Mouse (Mus musculus): ENCODE measurements around the gene Cct5. TPM values are rescaled to one million over a fixed set of nuclear protein-coding genes. Genes with fewer than 3 reads are reported as not detected.

Gene Cct5
- polyA plus RNA-seq, 1 experiment from 2014 or later: 454 TPM

DNA sequence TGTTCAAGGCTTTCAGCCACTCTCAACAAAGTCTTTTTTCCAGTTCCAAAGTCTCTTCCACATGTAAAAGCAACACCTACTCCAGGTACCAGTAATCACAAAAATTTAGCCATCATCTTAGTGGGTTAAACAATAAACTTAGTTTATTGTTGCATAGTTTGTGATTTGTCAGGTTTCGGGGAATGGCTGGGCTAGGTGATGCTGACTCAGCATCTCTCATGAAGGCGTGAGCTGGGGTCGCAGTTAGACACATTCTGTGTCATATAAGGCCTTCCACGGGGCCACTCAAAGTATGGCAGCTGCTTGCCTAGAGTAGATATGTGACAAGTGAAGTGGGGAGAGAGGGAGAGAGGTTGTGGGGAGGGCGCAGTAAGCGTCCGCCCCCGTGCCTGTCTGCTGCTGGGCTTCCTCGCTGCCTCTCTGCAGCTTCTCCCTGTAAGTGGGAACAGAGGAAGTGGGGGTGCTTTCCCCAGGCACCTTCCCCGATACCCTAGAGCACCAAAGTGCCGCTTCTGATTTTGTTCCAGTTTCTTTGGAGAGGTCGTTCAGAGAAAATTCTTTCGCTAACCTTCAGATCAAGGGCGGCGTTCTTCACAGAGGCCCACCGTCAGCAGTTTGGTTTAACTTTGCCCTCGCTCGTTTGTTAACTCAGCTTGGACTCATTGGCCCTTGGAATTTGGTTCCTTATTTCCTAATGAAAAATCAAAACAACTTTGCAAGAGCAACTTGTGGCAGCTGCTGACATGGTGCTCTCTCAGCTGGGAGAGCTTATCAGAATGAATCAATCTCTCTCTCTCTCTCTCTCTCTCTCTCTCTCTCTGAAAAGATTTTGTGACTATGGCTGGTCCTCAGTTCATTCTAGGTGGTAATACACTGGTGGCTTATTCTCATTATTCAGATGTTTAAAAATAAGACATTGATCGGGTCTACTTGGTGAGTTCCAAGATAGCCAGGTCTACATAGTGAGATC, 37.7 kb downstream of the Cct5 start:
- ATAC-seq (ENCODE audit: insufficient number of reproducible peaks, low FRiP score, low TSS enrichment, low read depth): no peak
- no peak overlapping the region for H3K4me3 ChIP-seq (replicated peaks)
- WGBS: 52% methylated on average over 19 of the region's 19 CpGs
- peaks cover 15% of the 10 kb centered on the region for H3K4me1 ChIP-seq
- no peaks in the 10 kb centered on the region for H3K36me3 ChIP-seq
- H3K27me3 ChIP-seq: no peaks in the 10 kb centered on the region
- no peak overlapping the region for H3K27ac ChIP-seq (replicated peaks)
- H3K4me2 ChIP-seq (replicated peaks): no peak overlapping the region
- no peak overlapping the region for H3K9ac ChIP-seq
- H3K9me3 ChIP-seq (replicated peaks): no peaks in the 10 kb centered on the region

GRCm38 (mm10) chr15:31562847-31563246, 38.8 kb downstream of the Cct5 start:
- no peak overlapping the region for H3K4me3 ChIP-seq (replicated peaks)
- H3K27me3 ChIP-seq: no peaks in the 10 kb centered on the region
- H3K4me1 ChIP-seq: 0 out of 2 replicates have a peak, but pooled peaks cover 6% of the 10 kb centered on the region
- H3K4me2 ChIP-seq (replicated peaks): no peak overlapping the region
- H3K9me3 ChIP-seq (replicated peaks): no peaks in the 10 kb centered on the region
- no peak overlapping the region for H3K9ac ChIP-seq
- H3K36me3 ChIP-seq: no peaks in the 10 kb centered on the region
- H3K27ac ChIP-seq (replicated peaks): no peak overlapping the region
- ATAC-seq (ENCODE audit: insufficient number of reproducible peaks, low FRiP score, low TSS enrichment, low read depth): no peak
- WGBS: 81% methylated on average over 8 of the region's 8 CpGs

DNA sequence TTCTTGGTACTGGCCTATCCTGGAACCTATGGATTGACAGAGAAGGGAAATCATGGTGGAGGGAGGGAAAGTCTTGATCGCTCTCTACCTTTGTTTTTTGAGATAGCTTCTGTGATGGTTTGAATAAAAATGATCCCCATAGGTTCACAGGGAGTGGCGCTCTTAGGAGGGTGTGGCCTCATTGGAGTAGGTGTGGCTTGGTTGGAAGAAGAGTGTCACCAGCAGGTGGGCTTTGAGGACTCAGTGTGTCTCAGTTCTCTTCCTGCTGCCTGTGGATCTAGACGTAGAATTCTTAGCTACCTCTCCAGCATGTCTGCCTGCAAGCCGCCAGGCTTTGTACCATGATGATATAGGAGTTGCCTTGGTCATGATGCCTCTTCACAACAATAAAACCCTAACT, 39.6 kb downstream of the Cct5 start:
- WGBS: 97% methylated on average over 4 of the region's 4 CpGs
- no peak for ATAC-seq (ENCODE audit: insufficient number of reproducible peaks, low FRiP score, low TSS enrichment, low read depth)

DNA sequence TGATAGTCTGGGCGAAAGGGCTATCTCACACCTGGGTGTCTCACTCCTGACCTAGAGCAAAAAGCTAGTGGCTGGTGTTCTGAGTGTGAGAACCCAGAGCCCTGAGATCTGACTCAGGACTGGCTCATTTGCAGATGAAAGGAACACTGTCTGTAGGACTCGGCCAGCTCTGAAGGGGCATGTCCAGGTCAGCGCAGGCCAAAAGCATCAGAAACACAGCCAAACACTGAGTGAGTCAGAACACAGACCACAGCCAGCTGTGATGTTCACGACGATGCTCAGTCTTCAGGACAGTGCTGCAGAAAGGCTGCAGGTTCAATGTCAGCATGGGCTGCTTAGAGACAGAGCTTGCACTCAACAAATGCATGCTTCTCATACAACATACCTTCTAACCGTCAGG, 40.2 kb downstream of the Cct5 start:
- Histone ChIP-seq H3K36me3 (no peaks in the 10 kb centered on the region), H3K9ac (no peak overlapping the region), H3K4me3 (replicated peaks) (no peak overlapping the region), H3K4me2 (replicated peaks) (no peak overlapping the region), H3K9me3 (replicated peaks) (no peaks in the 10 kb centered on the region), H3K27ac (replicated peaks) (no peak overlapping the region), H3K27me3 (no peaks in the 10 kb centered on the region), H3K4me1 (0 out of 2 replicates have a peak, but pooled peaks cover 6% of the 10 kb centered on the region)
- 76% methylated on average over 6 of the region's 6 CpGs for WGBS
- ATAC-seq (ENCODE audit: insufficient number of reproducible peaks, low FRiP score, low TSS enrichment, low read depth): no peak

More for the DNA sequence above, 39.6 kb downstream of the Cct5 start:
- Histone ChIP-seq H3K27ac (replicated peaks) (no peak overlapping the region), H3K4me2 (replicated peaks) (no peak overlapping the region), H3K9ac (no peak overlapping the region), H3K4me3 (replicated peaks) (no peak overlapping the region), H3K36me3 (no peaks in the 10 kb centered on the region), H3K9me3 (replicated peaks) (no peaks in the 10 kb centered on the region), H3K4me1 (0 out of 2 replicates have a peak, but pooled peaks cover 6% of the 10 kb centered on the region), H3K27me3 (no peaks in the 10 kb centered on the region)

- H3K4me2 ChIP-seq (replicated peaks): no peak overlapping the region
- no peaks in the 10 kb centered on the region for H3K9me3 ChIP-seq (replicated peaks)
- no peak overlapping the region for H3K4me3 ChIP-seq (replicated peaks)
- H3K27me3 ChIP-seq: no peaks in the 10 kb centered on the region
- H3K36me3 ChIP-seq: no peaks in the 10 kb centered on the region
- no peak overlapping the region for H3K9ac ChIP-seq
- WGBS: 88% methylated on average over 2 of the region's 2 CpGs
- no peaks in the 10 kb centered on the region for H3K4me1 ChIP-seq
- ATAC-seq (ENCODE audit: insufficient number of reproducible peaks, low FRiP score, low TSS enrichment, low read depth): no peak
- no peak overlapping the region for H3K27ac ChIP-seq (replicated peaks)
Measured at GRCm38 (mm10) chr15:31554855-31555254, 46.7 kb downstream of the Cct5 start.

- ATAC-seq (ENCODE audit: insufficient number of reproducible peaks, low FRiP score, low TSS enrichment, low read depth): no peak
- WGBS: 84% methylated on average over 4 of the region's 4 CpGs
- Histone ChIP-seq H3K4me3 (replicated peaks) (no peak overlapping the region), H3K9ac (no peak overlapping the region), H3K9me3 (replicated peaks) (no peaks in the 10 kb centered on the region), H3K4me1 (no peaks in the 10 kb centered on the region), H3K36me3 (no peaks in the 10 kb centered on the region), H3K4me2 (replicated peaks) (no peak overlapping the region), H3K27ac (replicated peaks) (no peak overlapping the region), H3K27me3 (no peaks in the 10 kb centered on the region)
Measured at GRCm38 (mm10) chr15:31550381-31550780, 51.2 kb downstream of the Cct5 start.

GRCm38 (mm10) chr15:31547421-31547820, 54.2 kb downstream of the Cct5 start:
- no peak overlapping the region for H3K27ac ChIP-seq (replicated peaks)
- 27% methylated on average over 5 of the region's 5 CpGs for WGBS
- no peak overlapping the region for H3K9ac ChIP-seq
- H3K4me1 ChIP-seq: peaks cover 2% of the 10 kb centered on the region
- no peaks in the 10 kb centered on the region for H3K36me3 ChIP-seq
- H3K27me3 ChIP-seq: no peaks in the 10 kb centered on the region
- no peak overlapping the region for H3K4me3 ChIP-seq (replicated peaks)
- no peak overlapping the region for H3K4me2 ChIP-seq (replicated peaks)
- no peak for ATAC-seq (ENCODE audit: insufficient number of reproducible peaks, low FRiP score, low TSS enrichment, low read depth)
- no peaks in the 10 kb centered on the region for H3K9me3 ChIP-seq (replicated peaks)

DNA sequence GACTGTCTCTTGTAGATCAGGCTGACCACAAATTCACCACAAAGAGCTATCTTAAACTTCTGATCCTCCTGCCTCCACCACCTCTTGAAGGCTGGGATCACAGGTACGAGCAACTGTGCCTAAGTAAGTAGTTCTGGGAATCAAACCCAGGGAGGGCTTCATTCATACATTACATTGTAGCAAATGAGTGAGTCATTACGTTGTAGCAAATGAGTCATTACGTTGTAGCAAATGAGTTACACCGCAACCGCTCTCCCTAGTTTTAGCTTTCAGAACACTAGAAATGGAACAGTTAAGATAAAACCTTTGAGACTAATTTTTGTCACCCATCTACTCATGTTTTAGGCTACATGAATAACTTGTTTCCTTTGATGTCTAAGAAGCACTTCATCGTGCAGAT, 55.3 kb downstream of the Cct5 start:
- no peak for ATAC-seq (ENCODE audit: insufficient number of reproducible peaks, low FRiP score, low TSS enrichment, low read depth)
- no peak overlapping the region for H3K4me2 ChIP-seq (replicated peaks)
- WGBS: 78% methylated on average over 6 of the region's 6 CpGs

DNA sequence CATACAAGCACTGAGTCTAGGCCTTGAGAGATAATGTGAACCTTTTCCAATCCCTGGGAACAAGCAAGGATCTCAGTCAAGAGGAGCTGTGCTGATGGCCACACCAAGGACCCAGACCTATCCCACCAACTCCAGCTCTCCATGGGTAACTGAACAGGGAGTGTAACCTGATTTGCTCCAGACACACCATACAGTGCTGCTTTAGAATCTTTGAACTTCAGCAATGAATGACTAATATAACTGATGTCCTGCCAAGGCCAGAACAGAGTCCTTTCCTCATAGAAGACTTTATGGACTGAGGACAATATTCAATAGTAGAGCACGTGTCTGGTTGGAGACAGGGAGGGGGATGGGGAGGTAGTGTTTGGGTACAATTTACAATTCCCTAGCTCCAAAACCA, 56.5 kb downstream of the Cct5 start:
- H3K27me3 ChIP-seq: no peaks in the 10 kb centered on the region
- no peak overlapping the region for H3K9ac ChIP-seq
- no peak overlapping the region for H3K4me2 ChIP-seq (replicated peaks)
- no peaks in the 10 kb centered on the region for H3K36me3 ChIP-seq
- no peak overlapping the region for H3K4me3 ChIP-seq (replicated peaks)
- H3K27ac ChIP-seq (replicated peaks): no peak overlapping the region
- H3K9me3 ChIP-seq (replicated peaks): no peaks in the 10 kb centered on the region
- H3K4me1 ChIP-seq: peaks cover 12% of the 10 kb centered on the region
- ATAC-seq (ENCODE audit: insufficient number of reproducible peaks, low FRiP score, low TSS enrichment, low read depth): no peak
- WGBS: 72% methylated on average over 1 of the region's 1 CpGs

More for the DNA sequence above, 55.3 kb downstream of the Cct5 start:
- H3K27me3 ChIP-seq: no peaks in the 10 kb centered on the region
- H3K36me3 ChIP-seq: no peaks in the 10 kb centered on the region
- H3K4me3 ChIP-seq (replicated peaks): no peak overlapping the region
- H3K9ac ChIP-seq: no peak overlapping the region
- H3K27ac ChIP-seq (replicated peaks): no peak overlapping the region
- no peaks in the 10 kb centered on the region for H3K9me3 ChIP-seq (replicated peaks)
- peaks cover 12% of the 10 kb centered on the region for H3K4me1 ChIP-seq

GRCm38 (mm10) chr15:31543246-31543645, 58.4 kb downstream of the Cct5 start:
- H3K27ac ChIP-seq (replicated peaks): no peak overlapping the region
- no peaks in the 10 kb centered on the region for H3K36me3 ChIP-seq
- no peaks in the 10 kb centered on the region for H3K27me3 ChIP-seq
- H3K4me1 ChIP-seq: peaks cover 12% of the 10 kb centered on the region
- no peak overlapping the region for H3K4me3 ChIP-seq (replicated peaks)
- no peaks in the 10 kb centered on the region for H3K9me3 ChIP-seq (replicated peaks)
- no peak overlapping the region for H3K9ac ChIP-seq
- ATAC-seq (ENCODE audit: insufficient number of reproducible peaks, low FRiP score, low TSS enrichment, low read depth): no peak
- WGBS: 18% methylated on average over 3 of the region's 3 CpGs
- no peak overlapping the region for H3K4me2 ChIP-seq (replicated peaks)

DNA sequence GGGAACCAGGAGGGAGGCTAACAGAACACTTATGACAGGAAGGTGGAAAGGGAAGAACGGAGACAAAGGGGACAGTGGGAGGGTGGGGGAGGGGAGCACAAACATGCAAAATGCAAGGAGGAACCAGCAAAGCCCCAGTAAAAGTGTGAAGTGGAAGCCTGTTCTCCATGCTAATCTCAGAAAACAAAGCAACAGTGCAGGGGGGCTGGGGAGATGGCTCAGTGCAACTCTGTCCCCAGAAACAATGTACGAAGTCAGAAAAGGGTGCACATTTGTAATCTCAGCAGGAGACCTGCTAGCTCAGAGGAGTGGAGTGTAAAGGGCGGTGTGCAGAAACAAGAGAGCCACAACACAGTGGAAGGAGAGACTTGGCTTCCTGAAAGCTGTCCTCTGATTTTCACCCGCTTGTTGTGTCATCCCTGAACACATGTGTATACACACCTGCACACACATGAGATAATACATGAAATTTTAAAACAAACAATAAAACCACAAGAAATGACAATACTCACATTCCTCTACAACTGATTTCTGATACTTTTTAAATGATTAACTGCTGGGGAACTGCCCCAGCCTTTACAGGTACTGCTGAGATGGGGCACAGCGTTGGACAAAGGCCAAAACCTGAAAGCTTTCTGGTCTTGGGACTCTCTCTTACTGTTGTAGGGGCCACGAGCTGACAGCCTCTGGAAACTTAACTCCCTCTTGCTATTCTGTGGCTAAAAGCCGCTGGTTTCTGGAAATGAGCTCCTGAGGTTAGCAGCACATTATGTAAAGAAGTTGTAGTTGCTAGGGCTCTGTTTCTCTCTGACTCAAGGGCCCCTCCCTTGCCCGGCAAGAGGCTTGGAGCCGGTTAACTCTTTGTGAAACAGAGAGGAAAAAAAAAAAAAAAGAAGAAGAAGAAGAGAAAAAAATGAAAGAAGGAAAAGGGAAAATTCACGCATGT, 59.3 kb downstream of the Cct5 start:
- H3K36me3 ChIP-seq: no peaks in the 10 kb centered on the region
- no peaks in the 10 kb centered on the region for H3K27me3 ChIP-seq
- 13% methylated on average over 10 of the region's 10 CpGs for WGBS
- no peak overlapping the region for H3K4me2 ChIP-seq (replicated peaks)
- no peaks in the 10 kb centered on the region for H3K9me3 ChIP-seq (replicated peaks)
- H3K4me3 ChIP-seq (replicated peaks): no peak overlapping the region
- peaks cover 12% of the 10 kb centered on the region for H3K4me1 ChIP-seq
- H3K9ac ChIP-seq: no peak overlapping the region
- peak; percentile 56; the same call in 1 of the 2 replicates for ATAC-seq (ENCODE audit: insufficient number of reproducible peaks, low FRiP score, low TSS enrichment, low read depth)
- H3K27ac ChIP-seq (replicated peaks): peak overlapping the region; percentile 55
